Mouse (Mus musculus): ENCODE measurements around the gene Gss. TPM values are rescaled to one million over a fixed set of nuclear protein-coding genes. Genes with fewer than 3 reads are reported as not detected.
"Not testable (repeated sequence)": the region's sequence is repeated elsewhere in the genome, so short reads cannot be mapped to it uniquely, and the experiment has no call there.

Gss gene
- polyA plus RNA-seq, 1 experiment from 2014 or later = 15.0 TPM

DNA sequence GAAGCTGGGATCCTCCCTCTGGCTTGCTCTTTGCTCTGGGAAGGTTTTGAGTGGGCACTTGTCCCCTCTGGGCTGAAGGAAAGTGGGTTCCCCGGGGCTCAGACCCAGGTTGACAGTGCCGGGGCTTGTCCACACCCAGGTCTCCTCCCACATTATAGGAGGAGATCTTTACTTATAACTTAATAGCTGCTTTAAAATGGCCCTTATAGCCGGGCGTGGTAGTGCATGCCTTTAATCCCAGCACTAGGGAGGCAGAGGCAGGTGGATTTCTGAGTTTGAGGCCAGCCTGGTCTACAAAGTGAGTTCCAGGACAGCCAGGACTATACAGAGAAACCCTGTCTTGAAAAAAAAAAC, 12.6 kb upstream of the Gss start:
- WGBS = 90% methylated on average over 4 of the region's 4 CpGs
- H3K27me3 ChIP-seq (replicated peaks; ENCODE audit: control insufficient read depth, insufficient read depth, low read length); H3K4me2 ChIP-seq (ENCODE audit: low read length); H3K27ac ChIP-seq (ENCODE audit: low read length); H3K9ac ChIP-seq (replicated peaks; ENCODE audit: low read depth, low read length); H3K36me3 ChIP-seq (ENCODE audit: control insufficient read depth, insufficient read depth); ATAC-seq; H3K4me3 ChIP-seq (replicated peaks; ENCODE audit: low read length); H3K9me3 ChIP-seq (ENCODE audit: control insufficient read depth, low read length); H3K4me1 ChIP-seq (replicated peaks; ENCODE audit: control insufficient read depth, insufficient read depth, low read length): not testable (repeated sequence)

DNA sequence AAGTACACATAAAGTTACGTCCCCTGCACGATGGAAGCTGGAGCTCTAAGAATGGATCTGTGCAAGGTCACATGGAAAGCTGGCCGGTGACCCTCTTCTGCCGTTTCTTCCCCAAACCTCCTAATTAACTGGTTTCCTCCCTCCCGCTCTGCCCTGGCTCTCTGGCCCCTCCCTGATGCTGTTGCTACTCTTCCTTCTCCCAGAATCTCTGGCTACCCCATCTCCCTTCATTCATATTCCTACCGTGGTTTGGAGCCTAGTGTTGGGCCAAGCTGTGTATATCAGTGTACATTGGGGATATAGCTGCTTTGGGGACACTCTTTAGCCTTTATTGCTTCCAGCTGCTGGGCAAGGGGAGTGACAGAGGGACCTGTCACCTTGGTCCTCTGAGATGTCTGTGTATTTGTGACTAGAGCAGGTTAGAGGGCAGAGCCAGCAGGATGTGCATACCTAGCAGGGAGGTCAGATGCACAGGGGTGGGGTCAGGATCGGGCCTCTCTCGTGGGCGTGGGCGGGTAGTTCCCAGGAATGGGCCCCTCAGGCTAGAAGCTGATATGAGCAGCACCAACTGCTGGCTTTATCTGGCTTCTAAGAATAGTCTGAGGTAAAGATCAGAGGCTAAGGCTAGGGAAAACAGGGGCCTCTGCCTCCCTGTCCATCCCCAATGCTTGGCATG, 12.1 kb upstream of the Gss start:
- no peak for ATAC-seq
- Histone ChIP-seq H3K27ac (ENCODE audit: low read length) (no peak overlapping the region), H3K9me3 (ENCODE audit: control insufficient read depth, low read length) (no peaks in the 10 kb centered on the region), H3K9ac (replicated peaks; ENCODE audit: low read depth, low read length) (no peak overlapping the region), H3K36me3 (ENCODE audit: control insufficient read depth, insufficient read depth) (no peaks in the 10 kb centered on the region), H3K27me3 (replicated peaks; ENCODE audit: control insufficient read depth, insufficient read depth, low read length) (no peaks in the 10 kb centered on the region), H3K4me2 (ENCODE audit: low read length) (no peak overlapping the region), H3K4me3 (replicated peaks; ENCODE audit: low read length) (no peak overlapping the region), H3K4me1 (replicated peaks; ENCODE audit: control insufficient read depth, insufficient read depth, low read length) (no peaks in the 10 kb centered on the region)
- WGBS = 52% methylated on average over 10 of the region's 10 CpGs

DNA sequence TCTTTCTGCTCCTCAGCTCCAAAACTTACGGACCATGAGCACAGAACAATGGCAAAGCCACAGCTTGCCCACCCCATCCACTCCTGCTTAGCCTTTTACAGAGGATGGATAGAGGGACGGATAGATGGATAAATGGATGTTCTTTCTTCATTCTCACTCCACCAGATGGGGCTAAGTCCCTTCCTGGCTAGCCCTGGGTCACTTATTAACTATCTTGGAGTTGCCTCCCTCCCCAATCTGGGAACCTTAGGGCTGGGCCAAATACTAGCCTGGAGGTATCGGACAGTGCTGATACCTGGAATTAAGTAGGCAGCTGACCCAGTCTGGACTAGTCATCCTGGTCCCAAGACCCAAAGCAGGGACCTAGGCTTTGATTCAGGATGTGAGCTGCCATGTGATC, 11.1 kb upstream of the Gss start:
- 65% methylated on average over 3 of the region's 3 CpGs for WGBS
- Histone ChIP-seq H3K4me1 (replicated peaks; ENCODE audit: control insufficient read depth, insufficient read depth, low read length) (no peaks in the 10 kb centered on the region), H3K9me3 (ENCODE audit: control insufficient read depth, low read length) (no peaks in the 10 kb centered on the region), H3K4me3 (replicated peaks; ENCODE audit: low read length) (no peak overlapping the region), H3K27ac (ENCODE audit: low read length) (no peak overlapping the region), H3K9ac (replicated peaks; ENCODE audit: low read depth, low read length) (no peak overlapping the region), H3K27me3 (replicated peaks; ENCODE audit: control insufficient read depth, insufficient read depth, low read length) (no peaks in the 10 kb centered on the region), H3K4me2 (ENCODE audit: low read length) (no peak overlapping the region), H3K36me3 (ENCODE audit: control insufficient read depth, insufficient read depth) (no peaks in the 10 kb centered on the region)
- no peak for ATAC-seq

DNA sequence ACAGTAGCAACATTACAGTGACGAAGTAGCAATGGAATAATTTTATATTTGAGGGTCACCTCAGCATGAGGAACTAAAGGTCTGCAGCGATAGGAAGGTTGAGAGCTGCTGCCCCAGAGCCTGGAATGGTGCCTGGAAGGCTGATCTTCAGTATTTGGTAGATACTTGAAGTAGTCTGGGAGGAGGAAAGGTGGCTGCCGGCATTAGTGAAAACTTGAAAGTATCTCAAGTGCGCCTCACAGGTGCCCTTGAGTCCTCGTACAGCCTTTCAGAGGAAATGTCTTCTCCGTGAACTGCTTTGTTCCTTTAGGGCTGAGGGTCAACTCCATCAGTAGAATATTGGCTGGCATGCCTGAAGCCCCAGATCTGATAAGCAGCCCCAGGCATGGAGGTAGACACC, 2.9 kb upstream of the Gss start:
- H3K9me3 ChIP-seq (ENCODE audit: control insufficient read depth, low read length) = no peaks in the 10 kb centered on the region
- peaks cover 11% of the 10 kb centered on the region for H3K4me1 ChIP-seq (replicated peaks; ENCODE audit: control insufficient read depth, insufficient read depth, low read length)
- ATAC-seq = no peak
- no peaks in the 10 kb centered on the region for H3K27me3 ChIP-seq (replicated peaks; ENCODE audit: control insufficient read depth, insufficient read depth, low read length)
- no peak overlapping the region for H3K4me3 ChIP-seq (replicated peaks; ENCODE audit: low read length)
- H3K4me2 ChIP-seq (ENCODE audit: low read length) = no peak overlapping the region
- H3K27ac ChIP-seq (ENCODE audit: low read length) = no peak overlapping the region
- H3K36me3 ChIP-seq (ENCODE audit: control insufficient read depth, insufficient read depth) = no peaks in the 10 kb centered on the region
- 83% methylated on average over 6 of the region's 6 CpGs for WGBS
- H3K9ac ChIP-seq (replicated peaks; ENCODE audit: low read depth, low read length) = no peak overlapping the region

DNA sequence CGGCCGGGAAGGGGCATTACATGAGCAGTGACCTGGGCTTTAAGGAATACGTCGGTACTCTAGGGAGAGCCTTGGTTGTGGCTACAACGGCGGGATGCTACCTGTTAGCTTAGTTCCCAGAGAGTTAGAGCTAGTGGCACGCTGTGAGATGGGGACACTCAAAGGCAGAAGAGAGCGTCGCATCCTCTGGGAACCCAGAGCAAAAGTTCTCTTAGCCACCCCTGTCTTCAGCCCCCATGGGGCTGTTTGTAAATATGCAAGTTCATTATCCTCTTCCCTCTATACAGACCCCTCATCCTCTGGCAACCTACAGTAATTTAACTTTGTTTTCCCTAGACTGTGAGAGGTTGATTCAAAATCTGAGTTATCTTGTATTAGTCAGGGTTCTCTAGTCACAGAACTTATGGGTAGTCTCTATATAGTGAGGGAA, 259 bp upstream of the Gss start:
- H3K4me2 ChIP-seq (ENCODE audit: low read length) = peak overlapping the region; percentile 96
- peak overlapping the region; percentile 73 for H3K4me3 ChIP-seq (replicated peaks; ENCODE audit: low read length)
- no peaks in the 10 kb centered on the region for H3K36me3 ChIP-seq (ENCODE audit: control insufficient read depth, insufficient read depth)
- under 1% methylated on average over 9 of the region's 9 CpGs for WGBS
- no peaks in the 10 kb centered on the region for H3K27me3 ChIP-seq (replicated peaks; ENCODE audit: control insufficient read depth, insufficient read depth, low read length)
- peak overlapping the region; percentile 60 for H3K9ac ChIP-seq (replicated peaks; ENCODE audit: low read depth, low read length)
- H3K27ac ChIP-seq (ENCODE audit: low read length) = no peak overlapping the region
- ATAC-seq = no peak; the same call in 1 of the 2 replicates
- no peaks in the 10 kb centered on the region for H3K9me3 ChIP-seq (ENCODE audit: control insufficient read depth, low read length)
- H3K4me1 ChIP-seq (replicated peaks; ENCODE audit: control insufficient read depth, insufficient read depth, low read length) = peaks cover 11% of the 10 kb centered on the region

DNA sequence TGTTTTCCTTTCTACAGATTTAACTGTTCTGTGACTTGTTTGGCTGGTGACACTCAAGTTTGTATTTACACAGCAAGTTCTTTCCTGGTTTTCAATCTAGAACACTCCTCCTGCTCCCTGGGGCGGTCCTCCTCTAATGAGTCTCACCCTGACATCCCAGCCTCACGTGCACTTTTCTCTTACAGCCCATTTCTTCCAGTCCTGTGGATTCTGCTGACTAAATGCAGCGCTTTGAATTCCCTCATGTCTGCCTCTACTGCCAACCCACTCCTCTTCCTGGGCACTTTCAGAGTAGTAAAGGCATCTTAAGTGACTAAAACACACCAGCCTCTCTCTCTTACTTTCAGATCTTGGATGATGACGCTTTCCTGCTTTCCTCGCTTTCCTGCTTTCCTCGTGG, 934 bp downstream of the Gss start:
- Histone ChIP-seq H3K36me3 (ENCODE audit: control insufficient read depth, insufficient read depth) (no peaks in the 10 kb centered on the region), H3K4me3 (replicated peaks; ENCODE audit: low read length) (peak overlapping the region; percentile 73), H3K9ac (replicated peaks; ENCODE audit: low read depth, low read length) (peak overlapping the region; percentile 60), H3K4me1 (replicated peaks; ENCODE audit: control insufficient read depth, insufficient read depth, low read length) (peaks cover 11% of the 10 kb centered on the region), H3K4me2 (ENCODE audit: low read length) (peak overlapping the region; percentile 96), H3K27ac (ENCODE audit: low read length) (no peak overlapping the region; the same call in 1 of the 2 replicates), H3K9me3 (ENCODE audit: control insufficient read depth, low read length) (no peaks in the 10 kb centered on the region), H3K27me3 (replicated peaks; ENCODE audit: control insufficient read depth, insufficient read depth, low read length) (no peaks in the 10 kb centered on the region)
- WGBS = 6% methylated on average over 6 of the region's 6 CpGs
- ATAC-seq = no peak

DNA sequence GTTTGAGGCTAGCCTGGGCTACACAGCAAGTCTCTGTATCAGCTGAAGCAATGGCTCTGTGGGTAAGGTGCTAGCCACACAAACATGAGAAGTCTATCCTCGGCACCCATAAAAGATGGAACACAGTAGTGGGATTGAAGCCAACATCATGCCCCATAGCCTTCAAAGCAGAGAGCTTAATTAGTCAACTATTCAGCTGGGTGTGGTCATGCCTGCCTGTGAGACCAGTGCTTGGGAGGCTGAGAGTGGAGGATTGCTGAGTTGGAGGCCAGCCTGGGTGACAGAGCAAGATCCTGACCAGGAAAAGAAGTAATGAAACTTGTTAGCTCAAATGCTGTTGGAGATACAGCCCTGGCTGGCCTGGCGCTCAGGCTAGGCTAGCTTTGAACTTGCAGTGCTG, 1.7 kb downstream of the Gss start:
- H3K9me3 ChIP-seq (ENCODE audit: control insufficient read depth, low read length) = no peaks in the 10 kb centered on the region
- no peak overlapping the region for H3K27ac ChIP-seq (ENCODE audit: low read length)
- no peak for ATAC-seq
- no peaks in the 10 kb centered on the region for H3K36me3 ChIP-seq (ENCODE audit: control insufficient read depth, insufficient read depth)
- WGBS = 84% methylated on average over 2 of the region's 2 CpGs
- no peaks in the 10 kb centered on the region for H3K27me3 ChIP-seq (replicated peaks; ENCODE audit: control insufficient read depth, insufficient read depth, low read length)
- H3K4me3 ChIP-seq (replicated peaks; ENCODE audit: low read length) = no peak overlapping the region
- peaks cover 11% of the 10 kb centered on the region for H3K4me1 ChIP-seq (replicated peaks; ENCODE audit: control insufficient read depth, insufficient read depth, low read length)
- no peak overlapping the region for H3K4me2 ChIP-seq (ENCODE audit: low read length)
- no peak overlapping the region for H3K9ac ChIP-seq (replicated peaks; ENCODE audit: low read depth, low read length)

DNA sequence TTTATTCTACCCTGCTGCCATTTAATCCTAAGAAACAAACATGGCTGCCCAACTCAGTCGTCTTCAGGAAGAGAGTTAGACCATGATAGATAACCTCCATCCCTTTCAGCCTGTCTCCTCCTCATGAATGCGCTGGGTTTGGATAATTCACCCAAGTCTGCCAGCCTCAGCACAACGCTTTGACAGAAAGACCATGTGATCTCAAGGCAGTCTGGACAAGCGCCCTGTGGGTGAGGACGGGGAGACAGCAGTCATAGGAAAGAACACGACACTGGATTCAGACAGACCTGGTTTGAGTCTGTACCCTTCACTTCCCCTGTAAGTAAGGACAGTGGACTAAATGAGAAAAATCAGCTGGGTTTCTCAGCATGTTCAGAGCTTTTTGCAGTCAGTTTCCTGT, 3.1 kb downstream of the Gss start:
- Histone ChIP-seq H3K4me3 (replicated peaks; ENCODE audit: low read length) (no peak overlapping the region), H3K4me1 (replicated peaks; ENCODE audit: control insufficient read depth, insufficient read depth, low read length) (peaks cover 11% of the 10 kb centered on the region), H3K27ac (ENCODE audit: low read length) (no peak overlapping the region), H3K9ac (replicated peaks; ENCODE audit: low read depth, low read length) (no peak overlapping the region), H3K4me2 (ENCODE audit: low read length) (no peak overlapping the region), H3K9me3 (ENCODE audit: control insufficient read depth, low read length) (no peaks in the 10 kb centered on the region), H3K27me3 (replicated peaks; ENCODE audit: control insufficient read depth, insufficient read depth, low read length) (no peaks in the 10 kb centered on the region), H3K36me3 (ENCODE audit: control insufficient read depth, insufficient read depth) (no peaks in the 10 kb centered on the region)
- no peak for ATAC-seq
- WGBS = 77% methylated on average over 6 of the region's 6 CpGs

DNA sequence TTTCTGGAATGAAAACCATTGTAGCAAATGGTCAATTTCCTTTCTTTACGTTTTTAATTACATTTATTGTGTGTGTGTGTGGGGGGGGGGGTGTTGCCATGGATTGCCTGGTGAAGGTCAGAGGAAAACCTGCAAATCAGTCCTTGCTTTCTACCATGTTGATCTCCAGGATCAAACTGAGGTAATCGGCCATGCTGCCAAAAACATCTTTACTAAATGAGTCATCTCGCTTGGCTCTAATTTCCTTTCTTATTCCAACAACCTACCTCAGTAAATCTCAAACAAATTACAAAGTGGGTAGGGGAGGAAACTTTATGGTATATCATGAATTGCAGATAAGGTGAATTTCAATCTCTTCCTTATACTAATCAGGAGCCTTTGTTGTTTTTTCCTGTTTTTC, 4.5 kb downstream of the Gss start:
- H3K4me2 ChIP-seq (ENCODE audit: low read length) = no peak overlapping the region
- WGBS = 72% methylated on average over 3 of the region's 3 CpGs
- no peak overlapping the region for H3K4me3 ChIP-seq (replicated peaks; ENCODE audit: low read length)
- H3K36me3 ChIP-seq (ENCODE audit: control insufficient read depth, insufficient read depth) = no peaks in the 10 kb centered on the region
- H3K9ac ChIP-seq (replicated peaks; ENCODE audit: low read depth, low read length) = no peak overlapping the region
- peaks cover 11% of the 10 kb centered on the region for H3K4me1 ChIP-seq (replicated peaks; ENCODE audit: control insufficient read depth, insufficient read depth, low read length)
- no peaks in the 10 kb centered on the region for H3K27me3 ChIP-seq (replicated peaks; ENCODE audit: control insufficient read depth, insufficient read depth, low read length)
- H3K9me3 ChIP-seq (ENCODE audit: control insufficient read depth, low read length) = no peaks in the 10 kb centered on the region
- no peak for ATAC-seq
- H3K27ac ChIP-seq (ENCODE audit: low read length) = no peak overlapping the region

DNA sequence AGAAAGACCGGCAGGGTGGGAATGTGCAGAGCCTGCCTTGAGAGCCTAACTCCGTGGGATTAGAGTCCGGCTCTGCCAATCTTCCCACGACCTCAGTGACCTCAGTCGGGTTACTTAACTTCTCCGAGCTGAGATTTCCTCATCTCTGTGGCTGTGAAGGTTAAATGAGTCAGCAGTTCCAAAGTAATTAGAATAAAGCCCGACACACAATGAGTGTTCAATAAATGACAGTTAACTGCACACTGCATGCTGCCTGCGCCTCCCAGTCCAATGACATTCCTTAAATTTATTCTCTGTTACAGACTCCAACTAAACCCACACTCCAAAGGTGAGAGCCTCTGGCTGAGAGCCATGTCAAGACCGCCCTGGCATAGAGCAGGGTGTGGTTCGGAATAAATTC, 7.1 kb downstream of the Gss start:
- H3K27me3 ChIP-seq (replicated peaks; ENCODE audit: control insufficient read depth, insufficient read depth, low read length) = no peaks in the 10 kb centered on the region
- no peaks in the 10 kb centered on the region for H3K36me3 ChIP-seq (ENCODE audit: control insufficient read depth, insufficient read depth)
- H3K4me2 ChIP-seq (ENCODE audit: low read length) = no peak overlapping the region
- 24% methylated on average over 10 of the region's 10 CpGs for WGBS
- no peak overlapping the region for H3K4me3 ChIP-seq (replicated peaks; ENCODE audit: low read length)
- no peaks in the 10 kb centered on the region for H3K9me3 ChIP-seq (ENCODE audit: control insufficient read depth, low read length)
- H3K4me1 ChIP-seq (replicated peaks; ENCODE audit: control insufficient read depth, insufficient read depth, low read length) = no peaks in the 10 kb centered on the region
- no peak overlapping the region for H3K27ac ChIP-seq (ENCODE audit: low read length)
- H3K9ac ChIP-seq (replicated peaks; ENCODE audit: low read depth, low read length) = no peak overlapping the region
- no peak for ATAC-seq

Data from forebrain, embryonic 16.5 days (tissue).